Mouse (Mus musculus) small intestine, adult 2 months (tissue): ENCODE results near the gene Gsdma3.

Experiments used
- CTCF ChIP-seq: fragments of 200-500 bp; IDR thresholded peaks from 2 replicates; pipeline ENCODE4 v1.5.1; 2012; ENCODE audit warnings: low read depth, mild to moderate bottlenecking, control low read depth, inconsistent platforms, low read length, moderate library complexity, mixed read lengths; ENCODE audit not compliant: insufficient replicate concordance, insufficient read length; ENCODE audit errors: extremely low read depth
- POLR2A ChIP-seq: fragments of 200-500 bp; IDR thresholded peaks from 2 replicates; pipeline ENCODE4 v1.6.1; 2012; ENCODE audit warnings: low read depth, mild to moderate bottlenecking, control low read depth, inconsistent platforms, low read length, moderate library complexity

DNA sequence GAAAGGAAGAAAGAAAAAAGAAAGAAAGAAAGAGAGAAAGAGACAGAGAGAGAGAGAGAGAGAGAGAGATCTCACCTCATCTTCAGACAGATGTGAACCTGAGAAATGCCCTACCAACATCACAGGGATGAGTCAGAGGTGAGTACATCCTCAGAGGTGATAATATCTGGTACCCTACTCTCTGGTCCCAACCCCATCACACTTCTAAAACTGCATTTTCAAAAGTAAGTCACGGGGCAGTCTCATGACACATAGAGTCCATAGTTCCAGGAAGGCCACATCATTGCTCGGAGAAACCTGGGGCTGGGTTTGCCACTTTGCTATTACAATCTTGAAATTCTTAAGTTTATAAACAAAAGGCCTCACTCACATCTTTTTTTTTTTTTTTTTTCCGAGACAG lies 30.2 kb upstream of the Gsdma3 start:
- TF ChIP-seq CTCF (no peak), POLR2A (no peak)
